Mouse (Mus musculus): ENCODE results near the gene Canx.
"Not testable (repeated sequence)": the region's sequence is repeated elsewhere in the genome, so short reads cannot be mapped to it uniquely, and the experiment has no call there.

Canx gene

DNA sequence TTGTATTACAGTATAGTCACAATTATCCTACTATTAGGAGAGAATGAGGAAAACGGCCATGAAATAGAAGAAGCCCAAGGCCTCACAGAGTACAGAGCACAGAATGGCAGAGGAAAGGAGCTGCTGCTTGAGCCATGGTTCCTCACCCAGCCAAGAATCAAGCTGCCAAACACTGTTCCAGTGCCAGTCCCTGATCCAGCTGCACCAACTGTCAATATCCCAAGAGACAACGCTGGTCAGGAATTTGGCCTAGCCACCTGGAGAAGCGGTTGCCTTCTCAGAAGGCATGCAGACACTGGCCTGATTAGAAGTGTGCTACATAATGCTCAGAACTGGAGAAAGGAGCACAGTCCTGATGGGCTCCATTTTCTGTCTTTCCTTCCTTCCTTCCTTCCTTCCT, 7.7 kb upstream of the Canx start:
- DNase-seq (ENCODE audit: low read depth, low spot score) = no peak

DNA sequence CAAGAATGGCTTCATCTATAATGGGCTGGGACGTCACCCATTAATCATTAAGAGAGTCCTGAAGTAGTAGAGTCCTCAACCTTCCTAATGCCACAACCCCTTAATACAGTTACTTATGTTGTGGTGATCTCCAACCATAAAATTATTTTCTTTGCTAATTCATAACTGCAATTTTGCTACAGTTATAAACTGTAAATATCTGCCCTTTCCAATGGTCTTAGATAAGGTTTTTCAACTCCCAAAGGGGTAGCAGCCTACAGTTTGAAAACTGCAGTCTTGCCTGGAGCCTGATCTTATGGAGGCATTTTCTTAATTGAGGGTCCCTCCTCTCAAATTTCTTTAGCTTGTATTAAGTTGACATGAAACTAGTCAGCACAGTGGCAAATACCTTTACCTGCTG, 3.9 kb upstream of the Canx start:
- DNase-seq (ENCODE audit: low read depth, low spot score) = no peak

DNA sequence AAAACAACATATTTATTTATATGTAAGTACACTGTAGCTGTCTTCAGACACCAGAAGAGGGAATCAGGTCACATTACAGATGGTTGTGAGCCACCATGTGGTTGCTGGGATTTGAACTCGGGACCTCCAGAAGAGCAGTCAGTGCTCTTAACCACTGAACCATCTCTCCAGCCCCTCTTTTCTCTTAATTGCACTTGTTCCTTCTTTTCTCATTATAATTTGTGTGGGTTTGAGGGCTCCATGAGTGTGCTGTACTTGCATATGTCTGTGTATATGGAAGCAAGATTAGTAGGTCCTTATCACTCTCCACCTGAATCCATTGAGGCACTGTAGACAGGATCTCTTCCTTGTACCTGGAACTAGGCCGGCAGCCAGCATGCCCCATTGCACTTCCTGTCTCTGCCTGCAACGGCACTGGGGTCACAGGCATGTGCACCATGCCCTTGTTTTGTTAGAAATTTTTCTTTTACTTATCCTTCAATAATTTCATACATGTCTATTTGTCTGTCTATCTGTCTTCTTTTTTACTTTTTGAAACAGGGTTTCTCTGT, 2.7 kb upstream of the Canx start:
- DNase-seq (ENCODE audit: low read depth, low spot score) = no peak

DNA sequence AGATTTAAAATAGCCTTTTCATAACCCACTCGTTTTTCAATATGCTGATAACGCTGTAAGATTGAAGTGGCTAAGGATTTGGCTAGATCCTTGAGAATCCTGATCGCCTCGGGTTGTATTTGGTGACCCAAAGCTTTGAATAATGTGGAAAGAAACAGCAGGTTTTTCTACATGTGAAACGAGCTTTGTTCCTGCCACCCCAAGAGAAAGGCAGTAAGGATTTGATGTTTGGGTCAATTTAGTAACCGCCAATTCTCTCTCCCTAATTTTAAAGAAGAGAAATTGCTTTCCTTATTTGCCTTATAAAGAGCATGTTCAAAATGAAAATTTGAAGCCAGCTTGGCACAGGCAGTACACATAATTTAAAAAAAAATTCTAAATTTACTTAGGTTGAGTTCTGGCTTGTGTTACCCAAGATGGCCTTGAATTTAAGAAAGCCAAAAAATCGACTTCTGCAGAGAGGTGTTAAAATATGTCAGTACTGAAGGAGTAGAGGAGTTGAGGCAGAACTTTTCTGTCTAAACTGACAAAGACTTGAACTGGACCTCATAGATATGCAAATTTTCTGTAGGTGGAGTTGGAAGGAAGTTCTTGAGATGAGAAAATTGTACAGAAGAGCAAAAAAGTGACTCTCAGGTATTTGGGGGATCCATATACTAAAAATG, 961 bp upstream of the Canx start:
- peak; percentile 32 for DNase-seq (ENCODE audit: low read depth, low spot score)

DNA sequence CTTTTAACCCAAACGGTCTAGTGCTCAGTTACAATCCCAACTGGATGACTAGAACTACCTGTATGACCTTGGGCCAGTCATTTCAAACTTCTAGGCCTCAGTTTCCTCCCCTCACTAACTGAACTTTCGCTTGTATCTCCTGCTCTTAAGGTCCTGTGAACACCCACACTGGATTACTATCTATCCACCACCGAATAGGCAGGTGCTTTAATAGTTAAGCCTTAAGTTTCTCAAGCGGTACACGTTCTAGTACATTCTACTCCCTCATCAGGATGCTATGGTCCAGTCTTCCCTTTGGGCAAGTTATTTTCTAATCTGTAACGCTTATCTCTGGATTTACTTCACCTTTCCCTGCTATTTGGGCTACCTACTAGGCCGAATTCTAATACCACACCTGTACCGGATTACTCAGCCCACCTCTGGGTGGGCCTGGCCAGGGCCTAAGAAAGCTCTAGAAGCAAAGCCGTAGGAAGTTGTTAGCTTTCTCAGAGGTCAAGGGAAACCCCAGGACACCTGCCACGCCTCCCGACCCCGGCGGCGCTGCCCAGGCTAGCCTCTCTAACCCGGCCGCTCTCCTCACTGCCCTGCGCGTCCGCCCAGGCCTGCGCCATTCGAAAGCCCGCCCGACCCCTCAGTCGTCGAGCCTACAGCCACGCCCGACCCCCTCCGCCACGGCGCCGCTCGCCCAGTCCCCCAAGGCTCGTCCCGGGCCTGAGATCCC, 562 bp downstream of the Canx start:
- no peak for DNase-seq (ENCODE audit: low read depth, low spot score)

DNA sequence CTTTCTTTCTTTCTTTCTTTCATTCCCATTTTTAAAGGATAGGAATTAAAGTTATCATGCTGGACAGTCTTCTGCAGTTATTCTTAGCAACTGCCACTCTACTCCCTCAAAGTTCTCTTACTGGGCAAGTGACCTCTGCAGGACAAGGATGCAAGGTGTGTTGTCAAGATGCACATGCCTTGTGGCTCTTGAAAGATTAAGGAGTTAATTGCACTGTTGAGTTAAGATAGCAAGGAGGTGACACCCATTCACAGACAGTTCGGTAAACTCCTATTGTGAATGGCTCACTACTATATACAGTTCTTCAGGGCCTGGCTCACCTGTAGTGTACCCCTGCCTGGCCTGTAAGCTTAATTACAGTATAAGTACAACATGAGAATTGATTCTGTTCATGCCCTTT, 1.6 kb downstream of the Canx start:
- DNase-seq (ENCODE audit: low read depth, low spot score) = no peak

DNA sequence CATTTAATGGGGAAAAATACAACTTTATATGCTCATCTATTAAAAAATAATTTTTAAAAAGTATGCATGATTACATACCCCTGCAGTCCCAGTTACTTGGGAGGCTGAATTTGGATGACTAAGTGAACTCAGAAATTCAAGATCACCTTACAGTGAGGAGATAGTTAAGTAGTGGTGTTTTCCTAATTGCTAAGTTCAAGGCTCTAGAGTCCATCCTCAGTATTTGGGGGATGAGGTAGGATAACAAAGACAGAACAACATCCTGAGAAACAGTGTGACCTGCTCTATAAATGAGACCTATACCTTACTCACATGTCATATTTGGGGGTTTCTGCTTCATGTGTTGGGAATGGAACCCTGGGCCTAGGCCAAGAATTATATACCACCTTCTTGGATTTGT, 3.1 kb downstream of the Canx start:
- no peak for DNase-seq (ENCODE audit: low read depth, low spot score)

DNA sequence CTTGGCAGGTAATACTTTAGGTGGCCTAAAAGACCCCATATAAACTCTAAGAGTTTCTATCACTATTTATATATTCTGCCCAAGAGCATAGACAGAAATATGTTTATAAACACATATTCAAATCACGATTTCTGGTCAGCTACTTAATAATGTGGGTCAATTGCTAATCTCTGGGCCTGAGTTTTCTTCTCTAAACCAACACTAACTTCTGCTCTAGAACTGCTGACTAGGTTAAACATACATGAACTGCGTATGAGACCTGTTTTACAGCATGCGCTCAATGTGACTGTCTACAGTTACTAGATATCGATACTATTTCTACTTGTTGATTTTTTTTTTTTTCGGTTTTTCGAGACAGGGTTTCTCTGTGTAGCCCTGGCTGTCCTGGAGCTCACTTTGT, 4.2 kb downstream of the Canx start:
- no peak for DNase-seq (ENCODE audit: low read depth, low spot score)

DNA sequence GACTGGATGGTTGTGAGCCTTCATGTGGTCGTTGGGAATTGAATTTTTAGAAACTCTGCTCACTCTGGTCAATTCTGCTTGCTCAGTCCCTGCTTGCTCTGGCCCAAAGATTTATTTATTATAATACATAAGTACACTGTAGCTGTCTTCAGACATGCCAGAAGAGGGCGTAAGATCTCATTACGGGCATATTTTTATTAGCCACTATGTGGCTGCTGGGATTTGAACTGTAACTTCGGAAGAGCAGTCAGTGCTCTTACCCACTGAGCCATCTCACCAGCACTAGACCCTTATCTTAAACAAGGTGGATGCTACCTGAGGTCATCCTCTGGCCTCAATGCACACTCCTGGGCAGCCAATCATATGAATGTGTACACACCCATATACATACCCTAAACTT, 6.1 kb downstream of the Canx start:
- not testable (repeated sequence) for DNase-seq (ENCODE audit: low read depth, low spot score)

DNA sequence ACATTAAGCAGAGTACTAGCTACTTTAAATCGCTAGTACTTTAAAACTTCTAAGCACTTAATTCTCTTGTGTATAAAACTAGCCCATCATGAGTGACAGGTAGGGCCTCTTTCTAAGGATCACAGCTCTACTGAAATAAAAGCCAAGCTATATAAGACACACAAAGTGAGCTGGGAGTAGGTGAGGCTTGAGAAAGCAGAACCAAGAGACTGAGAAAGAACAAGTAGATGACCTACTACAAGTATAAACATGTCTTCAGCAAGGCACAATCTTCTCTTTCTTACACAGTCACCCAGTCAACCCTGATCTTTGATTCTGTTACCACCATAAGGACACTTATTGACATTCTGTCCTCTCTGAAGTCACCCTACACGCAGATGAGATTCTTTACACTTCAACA, 12.7 kb downstream of the Canx start:
- DNase-seq (ENCODE audit: low read depth, low spot score) = no peak

DNA sequence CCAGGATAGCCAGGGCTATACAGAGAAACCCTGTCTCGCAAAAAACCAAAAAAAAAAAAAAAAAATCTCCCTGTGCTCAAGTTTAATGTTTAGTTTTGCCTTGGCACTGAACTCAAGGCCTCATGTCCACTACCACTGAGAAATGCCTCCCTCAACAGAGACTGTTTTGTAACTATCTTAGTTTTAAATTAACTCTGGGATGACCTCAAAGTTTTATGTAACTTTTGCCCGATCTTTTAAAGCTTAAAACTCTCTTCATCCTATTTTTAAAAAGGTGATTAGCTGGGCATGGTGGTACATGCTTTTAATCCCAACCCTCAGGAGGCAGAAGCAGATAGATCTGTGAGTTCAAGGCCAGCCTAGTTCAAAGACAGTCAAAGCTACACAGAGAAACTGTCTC, 22.1 kb downstream of the Canx start:
- DNase-seq (ENCODE audit: low read depth, low spot score) = no peak

DNA sequence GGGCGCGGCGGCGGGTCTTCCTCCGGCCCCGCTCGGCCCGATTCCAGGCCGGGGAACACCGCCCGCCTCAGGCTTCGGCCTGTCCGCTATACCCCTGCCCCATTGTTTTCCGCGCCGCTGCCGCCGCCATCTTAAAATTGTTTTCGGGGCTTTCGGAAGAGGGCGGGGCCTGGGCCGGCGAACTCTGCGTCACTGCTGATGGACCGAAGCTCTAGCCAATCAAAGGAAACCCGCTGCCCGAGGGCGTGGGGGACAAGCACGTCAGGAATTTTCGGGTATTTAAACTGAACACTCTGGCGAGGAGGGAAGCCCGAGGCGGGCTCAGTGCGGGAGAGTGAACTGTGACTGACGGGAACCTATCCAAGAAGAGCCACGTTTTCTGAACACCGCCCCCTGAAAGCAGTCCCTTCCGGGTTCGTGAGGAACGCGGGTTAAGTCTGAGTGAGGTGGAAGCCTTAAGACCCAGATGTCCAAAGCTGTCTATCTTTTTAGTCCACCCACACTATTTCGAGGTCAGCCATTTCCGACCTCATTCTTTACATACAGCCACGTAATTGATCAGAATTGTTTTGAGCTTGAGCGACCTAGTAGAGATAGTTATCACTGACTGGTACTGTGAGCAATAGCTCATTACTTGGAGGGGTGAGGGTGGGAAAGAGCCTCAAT, 33.1 kb downstream of the Canx start, which contains the start of gene Maml1:
TSS of gene Maml1 (minus strand) at position 122 of the 666 bp plus-strand sequence.
- peak; percentile 98 for DNase-seq (ENCODE audit: low read depth, low spot score)

DNA sequence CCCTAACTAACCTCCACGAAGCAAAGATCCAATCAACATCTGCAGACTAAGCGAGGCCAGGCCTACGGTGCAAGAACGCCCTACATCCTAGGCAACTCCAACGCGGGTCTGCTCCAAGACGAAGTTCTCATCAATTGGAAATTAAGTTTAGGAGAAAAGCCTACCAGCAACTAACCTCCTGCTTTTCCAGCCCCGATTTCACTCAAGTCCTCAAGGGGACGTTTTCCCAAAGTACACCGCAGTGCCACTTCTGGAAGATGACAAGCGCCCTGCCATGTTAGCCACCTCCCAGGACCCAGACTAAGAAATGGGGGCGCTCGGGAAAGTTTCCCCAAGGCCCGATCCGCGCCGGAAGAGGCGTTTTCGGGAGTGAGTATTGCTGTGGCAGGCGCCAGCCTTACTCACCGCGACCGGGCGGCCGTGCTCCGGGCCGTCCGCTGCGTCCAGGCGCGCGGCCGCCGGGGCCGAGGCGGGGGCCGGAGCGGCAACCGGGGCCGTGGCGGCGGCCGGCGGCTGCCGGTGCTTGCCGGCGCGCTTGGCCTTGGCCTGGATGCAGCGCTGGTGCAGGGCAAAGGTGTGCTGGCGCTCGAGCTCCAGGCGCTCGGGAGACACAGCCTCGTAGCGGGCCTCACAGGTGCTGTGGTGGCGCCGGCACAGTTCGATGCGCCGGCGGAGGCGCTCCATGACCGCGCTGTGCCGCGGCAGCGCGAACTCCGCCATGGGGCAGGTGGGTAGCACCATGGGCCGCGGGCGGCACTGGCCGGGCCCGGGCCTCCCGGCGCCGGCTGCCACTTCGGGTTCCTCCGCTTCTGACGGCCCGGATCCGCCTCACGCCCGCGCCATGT, 33.9 kb downstream of the Canx start:
- no peak for DNase-seq (ENCODE audit: low read depth, low spot score)

DNA sequence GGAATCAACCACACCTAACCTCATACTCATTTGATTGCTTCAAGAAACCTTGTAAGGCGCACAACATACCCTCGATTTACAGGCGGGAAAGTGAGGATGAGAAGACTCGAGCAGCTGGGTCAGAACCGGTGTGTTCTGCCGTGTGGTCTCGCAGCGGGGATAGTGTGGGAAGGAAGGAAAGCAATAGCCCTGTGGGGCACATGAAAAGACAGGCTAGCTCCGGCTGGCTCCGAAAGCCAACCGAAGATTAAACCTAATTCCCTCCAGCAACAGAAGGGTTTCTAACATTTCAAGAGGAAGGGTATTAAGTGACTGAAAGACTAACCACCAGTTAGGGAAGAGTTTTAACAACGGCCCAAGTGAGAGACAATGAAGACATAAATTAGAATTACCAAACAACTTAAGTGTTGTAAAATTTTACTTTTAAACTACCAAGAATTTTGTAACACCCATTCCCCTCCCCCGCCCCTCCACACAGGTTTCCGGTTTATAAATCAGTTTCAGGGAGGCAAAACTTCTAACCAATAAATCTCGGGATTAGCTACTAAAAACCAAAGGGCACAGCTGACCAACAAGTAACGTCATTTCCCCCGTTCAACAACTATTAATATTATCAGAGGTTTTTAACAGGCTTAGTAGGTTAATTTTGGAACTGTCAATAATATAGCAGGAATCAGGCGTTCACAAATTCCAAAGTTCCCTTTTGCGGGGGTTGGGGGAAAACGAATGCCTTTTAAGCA, 34.8 kb downstream of the Canx start:
- no peak for DNase-seq (ENCODE audit: low read depth, low spot score)

DNA sequence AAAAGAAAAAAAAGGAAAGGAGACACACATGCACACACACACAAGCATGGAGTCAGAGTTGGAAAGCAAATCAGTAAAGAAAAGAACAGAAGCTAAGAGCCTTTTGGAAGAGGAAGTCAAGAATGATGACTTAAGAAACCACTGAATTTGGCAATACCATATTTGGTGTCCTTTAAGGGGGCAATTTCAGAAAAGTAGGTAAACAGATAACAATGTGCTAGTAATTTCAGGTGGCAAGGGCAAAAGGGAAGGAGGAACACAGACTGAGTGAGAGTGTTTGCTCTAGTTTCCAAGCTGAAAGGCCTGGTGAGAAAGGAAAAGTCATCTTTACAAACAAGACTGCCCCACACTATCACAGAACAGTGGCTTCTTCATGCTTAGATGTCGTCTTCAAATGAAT, 39.0 kb downstream of the Canx start:
- DNase-seq (ENCODE audit: low read depth, low spot score) = no peak

DNA sequence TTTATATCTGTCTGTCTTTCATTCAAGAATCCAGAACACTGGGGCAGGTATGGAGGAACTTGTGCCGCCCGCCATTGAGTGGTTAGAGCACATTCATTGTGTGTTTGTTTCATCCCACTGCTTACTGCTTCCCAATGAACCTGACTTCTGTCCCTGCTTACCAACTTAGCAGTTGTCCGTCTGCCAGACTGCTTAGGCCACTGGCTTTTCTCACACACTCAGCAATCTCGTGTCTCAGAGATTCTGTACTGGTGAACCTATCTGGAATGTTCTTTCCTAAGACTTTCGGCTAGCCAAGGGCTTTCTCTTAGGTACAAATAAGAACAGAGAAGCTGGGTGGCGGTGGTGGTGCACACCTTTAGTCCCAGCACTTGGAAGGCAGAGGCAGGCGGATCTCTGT, 39.8 kb downstream of the Canx start:
- DNase-seq (ENCODE audit: low read depth, low spot score) = no peak

DNA sequence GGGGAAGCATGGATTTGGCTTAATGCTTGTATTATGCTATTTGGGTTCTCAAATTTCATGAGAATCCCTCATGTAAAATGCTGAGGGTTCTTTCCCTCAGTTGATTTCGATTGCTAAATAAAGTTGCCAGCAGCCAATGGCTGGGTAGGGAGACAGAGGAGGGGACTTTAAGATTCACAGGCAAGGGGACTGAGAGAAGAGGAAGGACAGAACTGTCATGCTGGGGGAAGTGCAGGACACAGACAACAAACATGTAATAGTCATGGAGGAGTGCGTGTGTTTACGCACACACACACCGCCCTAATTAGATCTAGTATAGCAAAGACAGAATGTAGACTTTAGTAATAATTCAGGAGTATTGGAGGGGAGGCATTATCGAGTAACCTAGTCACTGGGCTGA, 40.2 kb downstream of the Canx start:
- no peak for DNase-seq (ENCODE audit: low read depth, low spot score)

DNA sequence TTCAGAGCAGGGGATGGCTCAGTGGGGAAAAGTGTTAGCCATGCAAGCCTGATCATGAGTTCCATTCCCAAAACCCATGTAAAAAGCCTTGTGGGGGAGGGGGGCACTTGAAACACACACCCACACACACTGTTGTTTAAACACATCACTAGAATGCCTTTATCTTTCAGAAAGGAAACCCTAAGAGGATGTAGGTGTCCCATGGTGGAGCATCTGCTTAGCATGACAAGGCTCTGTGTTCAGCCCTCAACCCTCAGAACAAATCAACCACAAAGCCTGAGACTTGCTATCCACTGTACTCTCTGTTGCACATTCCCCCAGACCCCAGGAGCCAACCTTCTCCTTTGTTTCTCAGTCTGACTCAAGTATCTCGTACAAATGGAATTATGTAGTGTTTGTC, 45.4 kb downstream of the Canx start:
- no peak for DNase-seq (ENCODE audit: low read depth, low spot score)

DNA sequence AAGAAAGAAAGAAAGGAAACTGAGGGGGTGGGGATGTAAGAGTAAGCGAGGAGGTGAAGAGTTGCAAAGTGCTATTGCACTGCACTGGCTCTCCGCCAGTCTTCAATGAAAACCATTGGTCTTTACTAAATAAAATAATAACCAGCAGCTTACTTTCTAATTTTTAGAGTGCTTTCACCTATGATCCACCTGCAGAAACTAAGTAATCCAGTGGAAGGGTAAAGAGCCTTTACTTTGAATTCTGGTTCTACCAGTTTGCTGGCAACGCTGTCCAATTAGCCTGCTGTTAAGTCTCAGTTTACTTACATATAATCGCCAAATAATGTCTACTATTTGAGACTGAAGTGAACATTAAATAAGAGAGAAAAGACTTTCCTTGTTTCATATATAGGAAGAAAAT, 46.5 kb downstream of the Canx start:
- DNase-seq (ENCODE audit: low read depth, low spot score) = no peak

DNA sequence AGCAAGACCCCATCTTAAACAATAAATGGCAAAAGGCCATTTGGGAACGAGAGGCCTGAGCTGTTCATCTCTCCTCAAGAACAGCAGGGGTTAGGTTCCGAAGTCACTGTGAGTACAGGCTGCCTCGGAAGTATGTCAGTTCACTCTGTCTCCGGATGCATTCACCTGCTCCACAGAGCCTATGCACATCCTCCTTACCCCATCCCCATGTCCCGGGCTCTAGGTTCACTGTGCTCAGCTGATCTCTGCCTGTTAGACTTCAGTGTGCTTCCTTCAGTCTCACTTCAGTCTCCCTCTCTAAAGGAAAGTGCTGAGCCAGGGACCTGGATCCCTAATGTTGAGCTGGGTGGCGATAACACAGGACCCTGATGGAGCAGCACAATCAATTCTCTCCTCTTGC, 47.8 kb downstream of the Canx start:
- DNase-seq (ENCODE audit: low read depth, low spot score) = no peak

DNA sequence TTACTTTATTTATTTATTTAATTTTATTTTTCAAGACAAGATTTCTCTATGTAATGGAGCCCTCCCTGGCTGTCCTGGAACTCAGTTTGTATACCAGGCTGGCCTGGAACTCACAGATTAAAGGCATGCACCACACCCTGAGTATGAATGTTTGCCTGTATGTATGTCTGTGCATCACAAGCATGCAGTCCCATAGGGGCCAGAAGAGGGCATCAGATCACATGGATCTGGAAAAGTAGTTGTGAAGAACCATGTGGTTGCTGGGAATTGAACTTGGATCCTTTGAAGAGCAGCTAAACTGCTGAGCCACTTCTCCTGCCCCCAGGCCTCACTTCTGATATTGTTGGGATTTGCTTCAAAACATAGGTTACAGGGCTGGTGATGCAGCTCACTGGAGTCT, 48.4 kb downstream of the Canx start:
- DNase-seq (ENCODE audit: low read depth, low spot score) = no peak

Measured in telencephalon, adult 2 months (tissue).